Mouse (Mus musculus) neural tube, embryonic 11.5 days (tissue): ENCODE data around the gene Pappa2. TPM values are rescaled to one million over a fixed set of nuclear protein-coding genes. Genes with fewer than 3 reads are reported as not detected.

Experiments
- ATAC-seq: fragments of 200-750 bp; cut with Nextera tagmentation; 2 replicates; pipeline ENCODE4 v1.8.0; 2017; ENCODE audit warnings: moderate number of reproducible peaks, mild to moderate bottlenecking, moderate TSS enrichment, moderate library complexity; ENCODE audit not compliant: insufficient read depth, low FRiP score, low TSS enrichment
- DNase-seq: peaks from one replicate; pipeline ENCODE4 v3.0.0-alpha.2; 2015; ENCODE audit warnings: low spot score
- H3K27ac ChIP-seq: fragments of 300-500 bp; sonication (generic); 2 replicates; pipeline ENCODE4 v1.5.1; 2014; ENCODE audit warnings: low read depth, mild to moderate bottlenecking, low read length
- H3K27me3 ChIP-seq: fragments of 300-500 bp; sonication (generic); 2 replicates; pipeline ENCODE4 v1.6.1; 2014; ENCODE audit warnings: mild to moderate bottlenecking, low read length, mixed read lengths; ENCODE audit not compliant: control insufficient read depth, insufficient read depth
- H3K36me3 ChIP-seq: fragments of 300-500 bp; sonication (generic); 2 replicates; pipeline ENCODE4 v1.6.1; 2014; ENCODE audit warnings: mild to moderate bottlenecking, low read length, moderate library complexity, mixed read lengths; ENCODE audit not compliant: control insufficient read depth, insufficient read depth
- H3K4me1 ChIP-seq: fragments of 300-500 bp; sonication (generic); 2 replicates; pipeline ENCODE4 v1.6.1; 2014; ENCODE audit warnings: low read length, mixed read lengths; ENCODE audit not compliant: control insufficient read depth, insufficient read depth
- H3K4me2 ChIP-seq: fragments of 300-500 bp; sonication (generic); 2 replicates; pipeline ENCODE4 v1.6.1; 2014; ENCODE audit warnings: low read depth, mild to moderate bottlenecking, moderate library complexity
- H3K4me3 ChIP-seq: fragments of 300-500 bp; sonication (generic); 2 replicates; pipeline ENCODE4 v1.5.1; 2014; ENCODE audit warnings: low read depth, low read length
- H3K9ac ChIP-seq: fragments of 300-500 bp; sonication (generic); 2 replicates; pipeline ENCODE4 v1.6.1; 2014; ENCODE audit warnings: mild to moderate bottlenecking, low read length
- H3K9me3 ChIP-seq: fragments of 300-500 bp; sonication (generic); 2 replicates; pipeline ENCODE4 v1.6.1; 2016; ENCODE audit warnings: low read length; ENCODE audit not compliant: control insufficient read depth
- WGBS: fragments of 180-500 bp; shearing (Covaris S2); extraction: QIAGEN DNeasy Blood & Tissue Kit; methylation state at CpG from one replicate; pipeline ENCODE4 v1.1.7; 2014; 5-methylcytosine and 5-hydroxymethylcytosine counted together
- polyA plus RNA-seq: library from polyadenylated mRNA; unstranded; fragments of >200 nt; fragmentation: Nextera tagmentation; extraction: Ambion mirVana; gene quantifications from 2 replicates; pipeline ENCODE4 v1.2.1, GENCODE M21; 2014

Pappa2 gene
- polyA plus RNA-seq, 1 experiment from 2014 or later = 4.6 TPM

- Histone ChIP-seq H3K27ac (no peak overlapping the region), H3K4me3 (no peak overlapping the region), H3K4me2 (no peak overlapping the region), H3K9ac (no peak overlapping the region), H3K27me3 (no peaks in the 10 kb centered on the region), H3K9me3 (no peaks in the 10 kb centered on the region), H3K36me3 (no peaks in the 10 kb centered on the region), H3K4me1 (no peaks in the 10 kb centered on the region)
- 92% methylated on average over 2 of the region's 2 CpGs for WGBS
- ATAC-seq (no peak), DNase-seq (no peak)
These were observed 105.7 kb downstream of the Pappa2 start for GRCm38 (mm10) chr1:158874552-158875077.

GRCm38 (mm10) chr1:158873631-158874030, 106.7 kb downstream of the Pappa2 start:
- no peaks in the 10 kb centered on the region for H3K27me3 ChIP-seq
- no peaks in the 10 kb centered on the region for H3K9me3 ChIP-seq
- no peak overlapping the region for H3K4me2 ChIP-seq
- no peak for ATAC-seq
- no peak overlapping the region for H3K27ac ChIP-seq
- H3K36me3 ChIP-seq = no peaks in the 10 kb centered on the region
- no peak overlapping the region for H3K9ac ChIP-seq
- H3K4me3 ChIP-seq = no peak overlapping the region
- DNase-seq = no peak
- H3K4me1 ChIP-seq = no peaks in the 10 kb centered on the region
- WGBS = 72% methylated on average over 1 of the region's 1 CpGs

- Histone ChIP-seq H3K4me3 (no peak overlapping the region), H3K36me3 (no peaks in the 10 kb centered on the region), H3K4me2 (no peak overlapping the region), H3K9ac (no peak overlapping the region), H3K4me1 (no peaks in the 10 kb centered on the region), H3K27me3 (no peaks in the 10 kb centered on the region), H3K9me3 (no peaks in the 10 kb centered on the region), H3K27ac (no peak overlapping the region)
- WGBS = 84% methylated on average over 2 of the region's 2 CpGs
- DNase-seq (no peak), ATAC-seq (no peak)
These were observed 108.9 kb downstream of the Pappa2 start for GRCm38 (mm10) chr1:158871401-158871800.

GRCm38 (mm10) chr1:158860190-158860589, 120.1 kb downstream of the Pappa2 start:
- 66% methylated on average over 5 of the region's 5 CpGs for WGBS
- ATAC-seq = no peak
- Histone ChIP-seq H3K4me1 (no peaks in the 10 kb centered on the region), H3K27ac (no peak overlapping the region), H3K36me3 (no peaks in the 10 kb centered on the region), H3K9ac (no peak overlapping the region), H3K4me2 (no peak overlapping the region), H3K9me3 (no peaks in the 10 kb centered on the region), H3K27me3 (no peaks in the 10 kb centered on the region), H3K4me3 (no peak overlapping the region)
- DNase-seq = no peak

- no peak overlapping the region for H3K9ac ChIP-seq
- no peak for DNase-seq
- H3K9me3 ChIP-seq = no peaks in the 10 kb centered on the region
- H3K36me3 ChIP-seq = no peaks in the 10 kb centered on the region
- no peak for ATAC-seq
- 59% methylated on average over 5 of the region's 5 CpGs for WGBS
- no peaks in the 10 kb centered on the region for H3K4me1 ChIP-seq
- H3K4me2 ChIP-seq = no peak overlapping the region
- H3K27me3 ChIP-seq = no peaks in the 10 kb centered on the region
- no peak overlapping the region for H3K27ac ChIP-seq
- H3K4me3 ChIP-seq = no peak overlapping the region
These were observed 126.1 kb downstream of the Pappa2 start for GRCm38 (mm10) chr1:158853936-158854882.

- Histone ChIP-seq H3K36me3 (no peaks in the 10 kb centered on the region), H3K27ac (no peak overlapping the region), H3K9ac (no peak overlapping the region), H3K4me3 (no peak overlapping the region), H3K27me3 (no peaks in the 10 kb centered on the region), H3K9me3 (no peaks in the 10 kb centered on the region), H3K4me1 (no peaks in the 10 kb centered on the region), H3K4me2 (no peak overlapping the region)
- ATAC-seq = no peak
- 88% methylated on average over 14 of the region's 14 CpGs for WGBS
- DNase-seq = no peak
These were observed 127.3 kb downstream of the Pappa2 start for GRCm38 (mm10) chr1:158852836-158853567.

- no peaks in the 10 kb centered on the region for H3K27me3 ChIP-seq
- H3K4me3 ChIP-seq = no peak overlapping the region
- DNase-seq (no peak), ATAC-seq (no peak)
- no peak overlapping the region for H3K9ac ChIP-seq
- H3K9me3 ChIP-seq = no peaks in the 10 kb centered on the region
- no peaks in the 10 kb centered on the region for H3K4me1 ChIP-seq
- H3K36me3 ChIP-seq = no peaks in the 10 kb centered on the region
- 75% methylated on average over 3 of the region's 3 CpGs for WGBS
- H3K4me2 ChIP-seq = no peak overlapping the region
- no peak overlapping the region for H3K27ac ChIP-seq
These were observed 129.8 kb downstream of the Pappa2 start for GRCm38 (mm10) chr1:158850459-158850858.

- Histone ChIP-seq H3K9ac (no peak overlapping the region), H3K36me3 (no peaks in the 10 kb centered on the region), H3K27me3 (no peaks in the 10 kb centered on the region), H3K27ac (no peak overlapping the region), H3K4me1 (no peaks in the 10 kb centered on the region), H3K4me3 (no peak overlapping the region), H3K9me3 (no peaks in the 10 kb centered on the region), H3K4me2 (no peak overlapping the region)
- no peak for ATAC-seq
- 61% methylated on average over 10 of the region's 10 CpGs for WGBS
- no peak for DNase-seq
These were observed 135.7 kb downstream of the Pappa2 start for GRCm38 (mm10) chr1:158844604-158845003.
